Mouse (Mus musculus): Measurements from ENCODE around the gene Chsy1. TPM values are rescaled to one million over a fixed set of nuclear protein-coding genes. Genes with fewer than 3 reads are reported as not detected.
A peak's percentile ranks its signal among the peaks of the same experiment; 100 is the strongest.

The Chsy1 gene
- polyA plus RNA-seq, 1 experiment from 2014 or later: 17.7 TPM

DNA sequence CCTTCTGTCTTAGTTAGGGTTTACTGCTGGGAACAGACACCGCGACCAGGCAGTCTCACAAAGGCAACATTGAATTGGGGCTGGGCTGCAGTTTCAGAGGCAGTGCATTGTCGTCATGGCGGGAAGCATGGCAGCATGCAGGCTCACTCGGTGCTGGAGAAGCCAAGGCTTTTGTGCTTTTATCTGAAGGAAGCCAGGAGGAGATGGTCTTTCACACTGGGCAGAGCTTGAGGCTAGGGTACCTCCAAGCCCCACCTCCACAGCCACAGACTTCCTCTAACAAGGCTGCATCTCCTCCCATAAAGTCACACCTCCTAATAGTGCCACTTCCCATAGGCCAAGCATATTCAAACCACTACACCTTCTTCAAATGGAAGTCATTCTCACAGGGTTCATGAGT lies 50.6 kb downstream of the Chsy1 start:
- no peak for ATAC-seq (ENCODE audit: low read depth)
- H3K9ac ChIP-seq (ENCODE audit: low read length): no peak overlapping the region

DNA sequence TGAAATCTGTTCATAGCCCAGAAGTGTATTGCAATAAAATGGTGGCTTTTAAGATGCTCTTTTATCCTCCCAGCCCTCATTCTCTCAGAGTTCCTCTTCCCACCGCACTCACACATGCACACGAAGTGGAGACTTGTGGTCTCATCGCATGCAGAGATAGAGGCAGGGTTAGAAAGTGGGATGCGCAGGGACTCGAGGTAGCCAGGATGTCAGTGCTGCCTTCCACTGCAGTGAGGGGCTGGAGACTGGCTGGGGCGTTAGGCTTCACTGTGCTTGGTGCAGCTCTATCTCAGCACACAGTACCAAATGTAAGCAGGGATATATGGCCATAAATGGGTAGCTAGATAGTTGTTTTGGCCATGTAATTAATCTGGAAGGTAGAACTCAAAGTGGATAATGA lies 52.5 kb downstream of the Chsy1 start:
- no peaks in the 10 kb centered on the region for H3K27me3 ChIP-seq (ENCODE audit: control insufficient read depth, insufficient read depth, low read depth, low read length)
- H3K4me2 ChIP-seq (ENCODE audit: low read depth, low read length): no peak overlapping the region
- ATAC-seq (ENCODE audit: low read depth): no peak
- no peak overlapping the region for H3K27ac ChIP-seq (ENCODE audit: low read length)
- no peaks in the 10 kb centered on the region; the same call in 1 of the 2 replicates for H3K36me3 ChIP-seq (ENCODE audit: control insufficient read depth, insufficient read depth, low read length)
- H3K4me3 ChIP-seq (ENCODE audit: low read length): no peak overlapping the region
- H3K9ac ChIP-seq (ENCODE audit: low read length): no peak overlapping the region
- no peaks in the 10 kb centered on the region for H3K9me3 ChIP-seq (ENCODE audit: control insufficient read depth, low read length)
- H3K4me1 ChIP-seq (replicated peaks; ENCODE audit: control insufficient read depth, insufficient read depth, low read length): peaks cover 31% of the 10 kb centered on the region
- WGBS: 89% methylated on average over 6 of the region's 6 CpGs

More for the DNA sequence above, 50.6 kb downstream of the Chsy1 start:
- H3K27ac ChIP-seq (ENCODE audit: low read length): no peak overlapping the region
- 86% methylated on average over 5 of the region's 5 CpGs for WGBS
- H3K4me3 ChIP-seq (ENCODE audit: low read length): no peak overlapping the region
- H3K4me1 ChIP-seq (replicated peaks; ENCODE audit: control insufficient read depth, insufficient read depth, low read length): peaks cover 25% of the 10 kb centered on the region
- H3K27me3 ChIP-seq (ENCODE audit: control insufficient read depth, insufficient read depth, low read depth, low read length): no peaks in the 10 kb centered on the region
- H3K9me3 ChIP-seq (ENCODE audit: control insufficient read depth, low read length): no peaks in the 10 kb centered on the region
- H3K36me3 ChIP-seq (ENCODE audit: control insufficient read depth, insufficient read depth, low read length): no peaks in the 10 kb centered on the region; the same call in 1 of the 2 replicates
- no peak overlapping the region for H3K4me2 ChIP-seq (ENCODE audit: low read depth, low read length)

DNA sequence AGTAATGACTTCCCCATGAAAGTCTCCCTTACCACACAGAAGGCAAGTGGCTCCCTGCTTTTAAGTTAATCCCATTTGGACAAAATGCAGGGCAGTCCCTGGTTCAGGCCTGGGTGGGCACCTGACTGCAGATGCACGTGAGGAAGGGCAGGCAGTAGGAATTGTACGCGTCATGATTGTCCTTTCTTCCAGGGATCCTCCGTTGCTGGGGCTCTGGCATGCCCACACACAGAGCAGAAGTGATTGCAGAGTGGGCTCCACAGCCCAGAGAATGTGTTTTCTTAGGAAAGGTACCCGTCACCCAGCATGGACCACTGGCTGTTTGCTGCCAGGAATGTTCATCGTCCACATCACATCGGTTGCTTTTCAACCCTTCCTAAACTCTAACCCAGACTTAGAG lies 53.2 kb downstream of the Chsy1 start:
- Histone ChIP-seq H3K9ac (ENCODE audit: low read length) (no peak overlapping the region), H3K4me3 (ENCODE audit: low read length) (no peak overlapping the region), H3K9me3 (ENCODE audit: control insufficient read depth, low read length) (no peaks in the 10 kb centered on the region), H3K4me1 (replicated peaks; ENCODE audit: control insufficient read depth, insufficient read depth, low read length) (peaks cover 24% of the 10 kb centered on the region), H3K4me2 (ENCODE audit: low read depth, low read length) (no peak overlapping the region), H3K27ac (ENCODE audit: low read length) (no peak overlapping the region), H3K27me3 (ENCODE audit: control insufficient read depth, insufficient read depth, low read depth, low read length) (no peaks in the 10 kb centered on the region), H3K36me3 (ENCODE audit: control insufficient read depth, insufficient read depth, low read length) (no peaks in the 10 kb centered on the region; the same call in 1 of the 2 replicates)
- WGBS: 76% methylated on average over 7 of the region's 7 CpGs
- ATAC-seq (ENCODE audit: low read depth): no peak

DNA sequence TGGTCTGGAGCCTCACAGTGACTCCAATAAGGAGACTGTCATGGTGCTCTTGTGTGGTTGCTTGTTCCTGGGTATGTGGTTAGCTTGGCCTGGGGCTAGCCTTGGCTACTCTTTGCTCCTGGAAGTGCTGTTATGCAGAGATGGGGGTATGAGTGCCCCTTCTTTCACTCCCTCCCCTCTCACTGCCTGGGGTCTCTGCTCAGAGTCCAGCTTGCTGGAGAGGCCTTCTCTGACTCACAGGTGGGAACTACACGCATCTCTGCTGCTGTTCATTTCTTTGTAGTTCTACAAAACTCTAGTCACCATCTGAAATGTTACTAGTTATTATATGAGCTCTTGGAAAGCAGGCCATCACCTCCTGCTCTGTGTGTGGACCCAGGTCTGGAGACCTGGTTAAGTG lies 53.7 kb downstream of the Chsy1 start:
- H3K36me3 ChIP-seq (ENCODE audit: control insufficient read depth, insufficient read depth, low read length): no peaks in the 10 kb centered on the region; the same call in 1 of the 2 replicates
- H3K27me3 ChIP-seq (ENCODE audit: control insufficient read depth, insufficient read depth, low read depth, low read length): no peaks in the 10 kb centered on the region
- H3K27ac ChIP-seq (ENCODE audit: low read length): no peak overlapping the region
- H3K4me2 ChIP-seq (ENCODE audit: low read depth, low read length): no peak overlapping the region
- H3K9ac ChIP-seq (ENCODE audit: low read length): no peak overlapping the region
- no peak for ATAC-seq (ENCODE audit: low read depth)
- peaks cover 20% of the 10 kb centered on the region for H3K4me1 ChIP-seq (replicated peaks; ENCODE audit: control insufficient read depth, insufficient read depth, low read length)
- H3K4me3 ChIP-seq (ENCODE audit: low read length): no peak overlapping the region
- H3K9me3 ChIP-seq (ENCODE audit: control insufficient read depth, low read length): no peaks in the 10 kb centered on the region
- WGBS: 82% methylated on average over 1 of the region's 1 CpGs

DNA sequence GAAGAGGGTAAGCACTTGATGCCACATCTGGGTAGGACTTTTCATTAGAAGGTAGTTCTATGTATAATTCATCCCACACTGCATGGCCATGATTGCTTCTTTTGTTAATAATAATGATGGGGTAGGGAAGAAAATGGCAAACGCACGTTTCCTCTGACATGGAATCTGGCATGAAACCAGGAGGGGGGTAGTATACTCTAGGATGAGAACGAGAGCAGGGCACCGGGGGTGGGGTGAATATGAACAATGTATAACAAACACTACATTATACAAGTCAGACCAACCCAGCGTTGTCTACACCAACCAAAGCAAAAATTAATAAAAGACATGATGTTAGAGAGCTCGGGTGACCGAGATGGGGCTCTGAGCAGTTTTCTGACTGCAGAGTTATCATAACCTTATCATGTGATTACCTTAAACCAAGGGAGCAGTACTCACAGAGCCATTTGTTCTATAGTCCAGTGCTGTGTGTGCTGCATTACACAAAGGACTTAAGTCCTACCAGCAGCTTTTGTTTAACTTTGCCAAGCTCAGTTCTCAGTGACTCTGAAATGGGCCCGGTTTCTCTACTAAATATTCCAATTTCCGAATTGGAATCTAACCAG lies 55.2 kb downstream of the Chsy1 start:
- Histone ChIP-seq H3K4me1 (replicated peaks; ENCODE audit: control insufficient read depth, insufficient read depth, low read length) (peaks cover 18% of the 10 kb centered on the region), H3K4me2 (ENCODE audit: low read depth, low read length) (no peak overlapping the region), H3K27ac (ENCODE audit: low read length) (peak overlapping the region; percentile 59; the same call in 1 of the 2 replicates), H3K9ac (ENCODE audit: low read length) (no peak overlapping the region), H3K4me3 (ENCODE audit: low read length) (no peak overlapping the region), H3K9me3 (ENCODE audit: control insufficient read depth, low read length) (no peaks in the 10 kb centered on the region), H3K27me3 (ENCODE audit: control insufficient read depth, insufficient read depth, low read depth, low read length) (no peaks in the 10 kb centered on the region), H3K36me3 (ENCODE audit: control insufficient read depth, insufficient read depth, low read length) (no peaks in the 10 kb centered on the region; the same call in 1 of the 2 replicates)
- WGBS: 55% methylated on average over 9 of the region's 9 CpGs
- no peak for ATAC-seq (ENCODE audit: low read depth)

DNA sequence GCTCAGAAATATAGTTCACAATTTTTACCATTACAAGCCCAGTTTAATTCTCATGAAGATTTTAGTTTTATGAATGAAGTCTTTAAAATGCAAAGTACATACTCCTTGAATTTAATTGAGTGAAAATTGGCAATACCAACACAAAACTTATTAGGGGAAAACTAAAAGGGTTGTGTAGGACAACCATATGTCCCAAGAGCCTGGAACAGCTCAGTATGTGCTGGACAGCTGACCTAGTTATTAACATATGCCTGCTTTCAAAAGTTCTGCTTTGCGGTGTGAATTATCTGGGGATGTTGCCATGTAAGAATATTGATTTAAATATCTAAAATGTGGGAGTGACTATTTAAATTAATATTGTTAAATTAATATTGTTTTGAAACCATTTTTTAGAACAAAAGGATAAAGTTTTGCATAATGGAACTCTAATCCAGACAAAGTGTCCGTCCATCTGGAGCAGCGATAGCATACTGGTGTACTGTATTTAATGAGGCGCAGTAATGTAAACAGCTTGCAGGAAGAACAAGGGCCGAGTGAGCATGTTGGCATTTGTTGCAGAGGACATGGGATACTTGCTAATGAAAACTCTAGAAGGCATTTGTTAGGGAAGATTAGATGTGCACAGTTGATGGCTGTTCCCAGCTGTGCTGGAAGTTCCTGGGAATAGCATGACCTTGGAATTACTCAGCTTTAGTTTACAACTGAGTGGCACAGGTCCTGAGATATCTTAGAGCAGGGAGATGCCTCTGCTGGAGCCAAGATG lies 55.9 kb downstream of the Chsy1 start:
- H3K4me3 ChIP-seq (ENCODE audit: low read length): no peak overlapping the region
- H3K27me3 ChIP-seq (ENCODE audit: control insufficient read depth, insufficient read depth, low read depth, low read length): no peaks in the 10 kb centered on the region
- H3K4me2 ChIP-seq (ENCODE audit: low read depth, low read length): no peak overlapping the region
- 35% methylated on average over 5 of the region's 5 CpGs for WGBS
- H3K9me3 ChIP-seq (ENCODE audit: control insufficient read depth, low read length): no peaks in the 10 kb centered on the region
- H3K36me3 ChIP-seq (ENCODE audit: control insufficient read depth, insufficient read depth, low read length): no peaks in the 10 kb centered on the region
- peak; percentile 83 for ATAC-seq (ENCODE audit: low read depth)
- peaks cover 18% of the 10 kb centered on the region for H3K4me1 ChIP-seq (replicated peaks; ENCODE audit: control insufficient read depth, insufficient read depth, low read length)
- H3K27ac ChIP-seq (ENCODE audit: low read length): peak overlapping the region; percentile 72
- H3K9ac ChIP-seq (ENCODE audit: low read length): no peak overlapping the region

DNA sequence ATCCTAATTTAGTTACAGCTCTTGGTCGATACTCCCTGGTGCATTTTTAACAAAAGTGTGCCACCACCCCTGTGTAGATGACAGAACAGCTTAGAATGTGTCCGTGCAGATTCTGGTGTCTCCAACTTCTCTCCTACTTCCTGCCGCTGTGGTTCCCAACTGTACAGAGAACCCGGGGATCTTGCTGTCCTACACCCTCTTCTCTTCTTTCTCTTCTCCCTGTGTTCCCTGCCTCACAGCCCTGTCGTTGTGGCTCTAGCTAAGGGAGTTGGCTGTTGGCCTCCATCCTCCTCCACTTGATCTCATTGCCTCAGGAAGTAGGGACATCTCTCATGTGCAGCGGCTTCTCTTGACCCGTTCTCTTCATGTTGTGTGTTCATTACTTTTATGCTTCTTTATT lies 59.6 kb downstream of the Chsy1 start:
- Histone ChIP-seq H3K9ac (ENCODE audit: low read length) (no peak overlapping the region), H3K36me3 (ENCODE audit: control insufficient read depth, insufficient read depth, low read length) (peaks cover 16% of the 10 kb centered on the region), H3K4me3 (ENCODE audit: low read length) (no peak overlapping the region), H3K27me3 (ENCODE audit: control insufficient read depth, insufficient read depth, low read depth, low read length) (no peaks in the 10 kb centered on the region), H3K4me2 (ENCODE audit: low read depth, low read length) (no peak overlapping the region), H3K9me3 (ENCODE audit: control insufficient read depth, low read length) (no peaks in the 10 kb centered on the region), H3K27ac (ENCODE audit: low read length) (no peak overlapping the region), H3K4me1 (replicated peaks; ENCODE audit: control insufficient read depth, insufficient read depth, low read length) (peaks cover 15% of the 10 kb centered on the region)
- no peak for ATAC-seq (ENCODE audit: low read depth)
- 84% methylated on average over 7 of the region's 7 CpGs for WGBS

DNA sequence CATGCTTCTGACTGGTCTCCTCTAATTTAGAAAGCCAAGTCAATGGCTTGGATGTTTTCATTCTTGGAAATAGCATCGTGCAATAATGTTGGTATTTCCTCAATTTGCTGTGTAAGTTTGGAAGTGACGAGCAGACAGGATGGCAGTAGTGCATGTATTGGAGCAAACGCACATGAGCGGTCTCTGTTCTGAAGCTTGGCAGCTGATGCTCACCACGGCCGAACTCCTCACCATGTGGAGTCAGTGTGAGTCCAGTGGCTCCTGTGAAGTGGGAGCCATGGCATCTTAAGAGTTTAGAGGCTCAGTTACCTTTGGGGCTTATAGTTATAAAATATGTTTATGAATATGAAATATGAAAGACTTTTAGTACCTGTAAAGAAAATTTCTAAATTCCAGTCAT lies 60.2 kb downstream of the Chsy1 start:
- H3K4me3 ChIP-seq (ENCODE audit: low read length): no peak overlapping the region
- H3K9me3 ChIP-seq (ENCODE audit: control insufficient read depth, low read length): no peaks in the 10 kb centered on the region
- no peaks in the 10 kb centered on the region for H3K27me3 ChIP-seq (ENCODE audit: control insufficient read depth, insufficient read depth, low read depth, low read length)
- peaks cover 22% of the 10 kb centered on the region for H3K36me3 ChIP-seq (ENCODE audit: control insufficient read depth, insufficient read depth, low read length)
- ATAC-seq (ENCODE audit: low read depth): no peak
- no peak overlapping the region for H3K9ac ChIP-seq (ENCODE audit: low read length)
- H3K4me1 ChIP-seq (replicated peaks; ENCODE audit: control insufficient read depth, insufficient read depth, low read length): peaks cover 9% of the 10 kb centered on the region
- 73% methylated on average over 6 of the region's 6 CpGs for WGBS
- H3K4me2 ChIP-seq (ENCODE audit: low read depth, low read length): no peak overlapping the region
- no peak overlapping the region for H3K27ac ChIP-seq (ENCODE audit: low read length)

DNA sequence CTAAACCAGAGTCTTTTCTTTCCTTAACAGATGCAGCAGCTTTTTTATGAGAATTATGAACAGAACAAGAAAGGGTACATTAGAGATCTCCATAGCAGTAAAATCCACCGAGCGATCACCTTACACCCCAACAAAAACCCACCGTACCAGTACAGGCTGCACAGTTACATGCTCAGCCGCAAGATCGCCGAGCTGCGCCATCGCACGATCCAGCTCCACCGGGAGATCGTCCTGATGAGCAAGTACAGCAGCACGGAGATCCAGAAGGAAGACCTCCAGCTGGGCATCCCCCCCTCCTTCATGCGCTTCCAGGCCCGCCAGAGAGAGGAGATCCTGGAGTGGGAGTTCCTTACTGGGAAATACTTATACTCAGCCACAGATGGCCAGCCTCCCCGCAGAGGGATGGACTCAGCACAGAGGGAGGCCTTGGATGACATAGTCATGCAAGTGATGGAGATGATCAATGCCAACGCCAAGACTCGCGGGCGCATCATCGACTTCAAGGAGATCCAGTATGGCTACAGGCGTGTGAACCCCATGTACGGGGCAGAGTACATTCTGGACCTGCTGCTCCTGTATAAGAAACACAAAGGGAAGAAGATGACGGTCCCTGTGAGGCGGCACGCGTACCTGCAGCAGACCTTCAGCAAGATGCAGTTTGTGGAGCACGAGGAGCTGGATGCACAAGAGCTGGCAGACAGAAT lies 61.6 kb downstream of the Chsy1 start:
- 94% methylated on average over 27 of the region's 27 CpGs for WGBS
- no peaks in the 10 kb centered on the region for H3K27me3 ChIP-seq (ENCODE audit: control insufficient read depth, insufficient read depth, low read depth, low read length)
- H3K4me2 ChIP-seq (ENCODE audit: low read depth, low read length): no peak overlapping the region
- no peak overlapping the region for H3K9ac ChIP-seq (ENCODE audit: low read length)
- H3K27ac ChIP-seq (ENCODE audit: low read length): no peak overlapping the region
- H3K9me3 ChIP-seq (ENCODE audit: control insufficient read depth, low read length): no peaks in the 10 kb centered on the region
- no peaks in the 10 kb centered on the region; the same call in 1 of the 2 replicates for H3K4me1 ChIP-seq (replicated peaks; ENCODE audit: control insufficient read depth, insufficient read depth, low read length)
- no peak for ATAC-seq (ENCODE audit: low read depth)
- H3K36me3 ChIP-seq (ENCODE audit: control insufficient read depth, insufficient read depth, low read length): peaks cover 23% of the 10 kb centered on the region
- no peak overlapping the region for H3K4me3 ChIP-seq (ENCODE audit: low read length)

Measured in lung, embryonic 16.5 days (tissue).